Comparison of ENCODE assay signal across 17 mouse cellular contexts in the genomic region with DNA sequence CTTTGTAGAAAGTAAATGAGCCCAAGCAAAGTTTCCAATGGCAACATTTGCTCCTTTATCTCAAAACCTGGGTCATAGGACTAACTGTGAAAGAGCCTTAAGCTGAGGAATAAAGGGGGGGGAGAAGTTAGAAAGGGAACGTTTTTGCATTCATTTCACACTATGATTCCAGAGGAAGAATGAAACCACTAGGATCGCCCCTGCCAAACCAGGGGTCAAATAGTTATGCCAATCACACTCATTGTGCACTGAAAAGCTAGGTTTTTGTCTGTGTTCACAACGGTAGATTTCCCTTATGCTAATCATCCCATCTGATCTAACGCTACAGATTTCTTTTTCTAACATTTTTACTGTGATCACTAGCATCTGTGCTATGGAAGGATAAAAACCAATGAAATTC.
DNase-seq lines count a peak whose midpoint lies in the region; ATAC-seq and TF ChIP-seq lines count a peak whose summit lies in the region.
"Had no signal": no experiment of that assay in that cellular context is flagged by ENCODE, and none has a peak within 500 bp of the region (broad histone marks: within the 10 kb centered on the region; RNA-seq: fewer than 3 reads in every experiment).

No protein-coding gene starts in this region.

- no peak overlapping the region for H3K4me2 ChIP-seq in midbrain, embryonic 12.5 days (replicated peaks)
- H3K4me2 ChIP-seq in midbrain, postnatal 0 days (ENCODE audit: low read depth, low read length, poor library complexity, severe bottlenecking): no peak overlapping the region
- H3K4me2 ChIP-seq in forebrain, embryonic 14.5 days (ENCODE audit: low read length): no peak overlapping the region
- H3K4me2 ChIP-seq: liver, embryonic 11.5 days had no signal

- no peak overlapping the region for H3K9ac ChIP-seq in midbrain, embryonic 12.5 days (replicated peaks)
- H3K9ac ChIP-seq in midbrain, postnatal 0 days (replicated peaks; ENCODE audit: low read length, poor library complexity, severe bottlenecking): no peak overlapping the region
- no peak overlapping the region for H3K9ac ChIP-seq in forebrain, embryonic 14.5 days (ENCODE audit: low read length)

- H3K9me3 ChIP-seq in midbrain, embryonic 12.5 days: no peaks in the 10 kb centered on the region
- H3K9me3 ChIP-seq in midbrain, postnatal 0 days (ENCODE audit: low read length): no peaks in the 10 kb centered on the region
- no peaks in the 10 kb centered on the region for H3K9me3 ChIP-seq in forebrain, embryonic 14.5 days (replicated peaks; ENCODE audit: control insufficient read depth, low read length)
- H3K9me3 ChIP-seq: heart, embryonic 10.5 days had no signal

- no peaks in the 10 kb centered on the region for H3K27me3 ChIP-seq in midbrain, embryonic 12.5 days
- H3K27me3 ChIP-seq in midbrain, postnatal 0 days (ENCODE audit: insufficient read depth, low read length): no peaks in the 10 kb centered on the region
- no peaks in the 10 kb centered on the region for H3K27me3 ChIP-seq in forebrain, embryonic 14.5 days (replicated peaks; ENCODE audit: control insufficient read depth, insufficient read depth, low read length)

- peaks cover 5% of the 10 kb centered on the region; the same call in 1 of the 2 replicates for H3K4me1 ChIP-seq in midbrain, embryonic 12.5 days
- no peaks in the 10 kb centered on the region for H3K4me1 ChIP-seq in midbrain, postnatal 0 days (ENCODE audit: insufficient read depth, low read length)
- 0 out of 2 replicates have a peak, but pooled peaks cover 2% of the 10 kb centered on the region for H3K4me1 ChIP-seq in forebrain, embryonic 14.5 days (ENCODE audit: control insufficient read depth, insufficient read depth, low read length)
- H3K4me1 ChIP-seq: heart, embryonic 10.5 days had no signal

- DNase-seq in midbrain, postnatal 0 days (ENCODE audit: low spot score): no peak
- DNase-seq in embryo, embryonic 11.5 days (ENCODE audit: low read depth, low spot score): peak; percentile 2
- peak; percentile 58 for DNase-seq in forebrain, embryonic 14.5 days (ENCODE audit: low spot score)
- no peak for DNase-seq in adrenal gland, adult (ENCODE audit: inconsistent age in 2 of 2, low spot score in 1 of 2)
- DNase-seq in urinary bladder, postnatal 4 days (ENCODE audit: low spot score in 2 of 2): no peak
- no peak for DNase-seq in cerebellum, adult 8-10 months
- DNase-seq: adrenal gland, adult 2 months; cerebellum, adult 9-10 months; kidney, adult 2 months; kidney, postnatal 14 days; layer of hippocampus, adult 9-11 months; lung, adult 2 months; right cerebral cortex, adult 18-20 months had no signal

- TF ChIP-seq CTCF in midbrain, postnatal 0 days (IDR thresholded peaks at IDR 0.05): no peak

- no peak overlapping the region for H3K27ac ChIP-seq in midbrain, embryonic 12.5 days (replicated peaks)
- H3K27ac ChIP-seq in midbrain, postnatal 0 days (ENCODE audit: low read depth, low read length): no peak overlapping the region
- no peak overlapping the region for H3K27ac ChIP-seq in forebrain, embryonic 14.5 days (ENCODE audit: low read depth, low read length)
- H3K27ac ChIP-seq: heart, embryonic 10.5 days; stomach, postnatal 0 days had no signal

- H3K36me3 ChIP-seq in midbrain, embryonic 12.5 days: no peaks in the 10 kb centered on the region
- no peaks in the 10 kb centered on the region for H3K36me3 ChIP-seq in midbrain, postnatal 0 days (ENCODE audit: insufficient read depth, low read length)
- no peaks in the 10 kb centered on the region for H3K36me3 ChIP-seq in forebrain, embryonic 14.5 days (ENCODE audit: control insufficient read depth, insufficient read depth, low read length)
- H3K36me3 ChIP-seq: heart, embryonic 10.5 days had no signal

- no peak overlapping the region for H3K4me3 ChIP-seq in midbrain, embryonic 12.5 days
- no peak overlapping the region for H3K4me3 ChIP-seq in midbrain, postnatal 0 days (ENCODE audit: low read depth, low read length)
- H3K4me3 ChIP-seq in forebrain, embryonic 14.5 days (ENCODE audit: low read depth, low read length): no peak overlapping the region
- H3K4me3 ChIP-seq: heart, embryonic 10.5 days had no signal

- WGBS in midbrain, embryonic 12.5 days: 17% methylated on average over 4 of the region's 4 CpGs
- WGBS in midbrain, postnatal 0 days: 9% methylated on average over 4 of the region's 4 CpGs
- 4% methylated on average over 4 of the region's 4 CpGs for WGBS in forebrain, embryonic 14.5 days

- ATAC-seq in midbrain, embryonic 12.5 days (ENCODE audit: low FRiP score, low read depth): peak; percentile 89
- no peak for ATAC-seq in midbrain, postnatal 0 days (ENCODE audit: low FRiP score)
- peak; percentile 61; the same call in 1 of the 2 replicates for ATAC-seq in forebrain, embryonic 14.5 days

Comparison
In these comparisons a context has a peak if more than half of its experiments do, and no peak if none do; other contexts are left out.
1. DNase-seq: peak in embryo, embryonic 11.5 days (single experiment) and forebrain, embryonic 14.5 days (single experiment); none in midbrain, postnatal 0 days (single experiment), adrenal gland, adult (0 of 2), urinary bladder, postnatal 4 days (0 of 2) and cerebellum, adult 8-10 months (single experiment).